Mouse (Mus musculus) right cerebral cortex, postnatal 10 days (tissue): ENCODE measurements at regions not wholly inside any gene's neighbourhood (a gene's known extent, or its start where the extent isn't known, plus 50 kb on each side); places are given as distances from the start of the nearest gene placed in this dataset.

Source experiments
- DNase-seq, 2 experiments: peaks; one replicate each; pipeline ENCODE4 v3.0.0; 2021; ENCODE audit warnings: low spot score in 2 of 2

DNA sequence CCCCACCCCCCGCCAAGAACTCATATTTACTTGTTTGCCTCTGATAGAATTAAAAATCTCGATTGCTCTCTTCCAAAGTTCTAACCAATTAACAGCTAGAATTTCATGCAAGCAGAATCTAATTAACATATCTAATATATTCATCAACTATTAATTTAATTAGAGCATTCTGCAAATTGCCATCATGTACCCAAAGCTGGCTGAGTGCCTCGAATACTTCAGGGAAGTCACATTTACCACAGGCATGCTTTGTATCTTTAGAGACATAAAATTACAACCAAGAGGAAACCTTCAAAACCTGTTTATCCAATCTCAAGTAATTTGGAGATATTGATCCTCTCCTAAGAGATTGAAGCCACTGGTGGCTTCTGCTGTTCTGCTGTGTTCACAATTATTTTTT is 401.6 kb upstream of the Nmur2 start:
- no peak for DNase-seq

DNA sequence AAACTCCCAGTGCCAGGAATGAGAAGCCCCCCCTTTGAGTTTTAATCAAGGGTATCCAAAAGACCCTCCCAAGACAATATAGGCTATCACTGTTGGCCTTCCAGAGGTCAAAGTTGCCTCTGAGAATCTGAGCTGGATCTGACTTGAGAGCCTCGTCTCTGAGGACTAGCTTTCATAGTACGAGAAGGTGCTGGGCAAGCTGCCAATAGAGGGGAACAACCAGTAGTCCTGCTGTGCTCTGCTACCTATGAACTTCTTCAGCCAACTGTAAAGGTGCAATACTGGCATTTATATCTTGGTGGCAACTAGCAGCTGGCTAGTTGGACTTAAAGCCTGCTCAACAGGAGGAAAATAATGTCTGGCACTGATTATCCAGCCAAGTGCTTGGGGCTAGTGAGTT is 400.3 kb upstream of the Nmur2 start:
- DNase-seq, result peak in 1 of 2 experiments; percentile 18

DNA sequence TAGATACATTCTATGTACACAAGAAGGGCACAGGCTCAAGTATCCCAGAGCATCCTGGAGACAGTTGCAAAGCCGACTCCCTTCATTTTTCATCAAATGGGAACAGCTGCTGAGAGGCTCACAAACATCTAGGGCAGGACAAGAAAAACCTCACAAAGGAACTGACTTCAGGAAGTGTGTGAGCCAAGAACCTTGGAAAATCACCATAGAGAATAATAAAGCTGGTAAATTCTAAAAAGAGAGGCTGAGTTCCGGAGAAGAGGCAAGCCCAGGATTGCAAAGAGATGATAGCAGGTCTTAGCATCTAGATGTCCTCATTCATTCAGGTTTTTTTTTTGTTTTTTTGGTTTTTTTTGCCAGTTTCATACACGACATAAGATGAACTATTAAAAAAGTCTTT is 390.3 kb upstream of the Nmur2 start:
- no peak for DNase-seq

- DNase-seq, result no peak
Observed at GRCm38 (mm10) chr11:56384761-56385160, 344.0 kb upstream of the Nmur2 start.

DNA sequence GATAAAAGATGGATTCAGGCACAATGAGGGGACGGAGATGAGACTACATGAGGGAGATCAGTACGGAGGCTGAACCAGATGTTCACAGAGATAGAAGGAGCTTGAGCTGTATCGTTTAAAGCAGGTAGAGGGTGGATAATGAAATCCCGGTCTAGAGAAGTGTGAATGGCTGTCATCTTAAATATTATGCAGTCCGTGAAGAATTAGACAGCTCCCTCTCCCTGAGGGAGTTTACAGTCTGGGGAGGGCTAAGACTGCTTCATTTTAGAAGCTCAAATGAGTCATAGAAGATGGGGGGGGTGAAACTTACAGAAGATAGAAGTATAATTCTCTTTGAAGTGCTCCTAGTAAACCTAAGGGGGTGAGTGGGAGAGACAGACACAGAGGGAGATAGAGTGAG is 336.7 kb upstream of the Nmur2 start:
- no peak for DNase-seq

DNA sequence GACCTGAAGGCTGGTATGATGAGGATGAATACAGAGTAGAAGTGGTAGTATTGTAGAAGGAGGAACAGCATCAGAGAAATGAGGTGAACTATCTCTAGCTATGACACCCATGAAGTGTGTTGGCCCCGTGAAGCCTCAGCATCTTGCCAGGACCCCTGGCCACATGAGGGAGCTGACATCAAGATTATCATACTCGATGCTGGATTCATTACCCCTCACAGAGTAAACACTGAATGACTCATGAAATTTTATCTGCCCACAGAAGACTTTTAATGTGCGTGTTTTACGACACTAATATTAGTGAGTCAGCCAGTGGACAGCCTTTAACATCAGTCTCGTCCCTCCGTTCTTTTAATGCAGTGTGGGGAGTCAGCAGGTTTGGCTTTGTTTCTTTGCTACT is 333.5 kb upstream of the Nmur2 start:
- DNase-seq, result no peak

DNA sequence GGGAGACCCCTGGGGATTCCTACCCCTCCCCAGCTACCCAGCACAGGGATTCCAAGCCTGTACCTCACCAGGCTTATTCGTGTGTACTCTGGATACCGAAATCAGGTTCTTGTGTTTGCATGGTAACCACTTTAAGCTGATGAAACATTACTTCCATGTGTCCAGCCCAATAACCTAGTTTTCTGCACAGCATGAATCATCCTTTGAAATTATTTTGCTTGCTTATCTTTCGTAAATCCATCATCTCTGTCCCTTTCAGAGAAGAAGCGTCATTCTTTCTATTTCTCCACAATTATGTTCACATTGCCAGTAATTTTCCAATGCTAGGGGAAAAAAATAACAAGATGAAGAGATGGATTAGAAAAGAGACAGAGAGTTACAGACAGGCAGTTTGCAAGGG is 332.8 kb upstream of the Nmur2 start:
- no peak for DNase-seq

DNA sequence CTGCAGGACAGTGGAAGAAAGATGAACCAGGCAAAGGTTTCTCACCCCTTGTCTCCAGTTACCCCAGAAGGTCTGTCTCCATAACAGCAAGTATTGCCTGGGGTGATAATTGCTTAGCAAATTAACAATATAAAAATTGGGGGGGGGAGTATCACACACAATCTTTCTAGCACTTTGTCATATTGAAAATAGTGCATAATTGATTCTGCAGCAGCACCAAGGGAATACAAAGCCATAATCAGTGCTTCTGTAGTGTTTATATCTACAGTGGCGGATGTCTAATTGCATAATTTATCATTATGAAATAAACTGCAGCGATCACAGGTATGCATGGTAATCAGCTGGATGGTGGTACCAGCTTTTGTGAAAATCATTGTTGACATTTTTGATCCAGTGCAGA is 316.9 kb upstream of the Nmur2 start:
- no peak for DNase-seq

DNA sequence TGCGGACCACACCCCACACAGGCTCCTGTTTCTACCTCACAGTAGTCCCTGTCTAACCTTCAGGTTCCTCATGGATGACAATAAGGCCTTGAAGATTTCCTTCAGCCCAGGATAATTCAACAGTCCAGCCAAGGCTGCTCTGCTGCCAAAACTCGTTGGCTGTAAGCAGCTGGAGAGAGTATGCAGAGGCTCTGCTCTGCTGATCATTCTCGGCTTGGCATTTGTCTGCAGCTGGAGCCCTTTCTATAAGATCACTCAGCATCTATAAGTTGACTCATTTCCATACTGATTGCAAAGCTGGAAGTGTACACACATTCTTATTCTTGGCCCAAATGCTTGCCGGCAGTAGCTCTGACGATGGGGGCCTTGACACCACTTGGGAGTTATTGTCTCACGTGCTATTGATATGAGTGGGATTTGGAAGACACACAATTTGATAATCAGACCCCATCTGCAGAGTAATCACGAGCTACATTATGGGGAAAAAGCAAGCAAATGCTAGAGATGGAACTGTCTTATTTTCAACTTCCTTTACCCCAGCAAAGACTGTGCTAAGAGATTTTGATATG is 311.1 kb upstream of the Nmur2 start:
- peak; percentile 30 to 42 for DNase-seq

- no peak for DNase-seq
Observed at GRCm38 (mm10) chr11:56351231-56351630, 310.4 kb upstream of the Nmur2 start.

DNA sequence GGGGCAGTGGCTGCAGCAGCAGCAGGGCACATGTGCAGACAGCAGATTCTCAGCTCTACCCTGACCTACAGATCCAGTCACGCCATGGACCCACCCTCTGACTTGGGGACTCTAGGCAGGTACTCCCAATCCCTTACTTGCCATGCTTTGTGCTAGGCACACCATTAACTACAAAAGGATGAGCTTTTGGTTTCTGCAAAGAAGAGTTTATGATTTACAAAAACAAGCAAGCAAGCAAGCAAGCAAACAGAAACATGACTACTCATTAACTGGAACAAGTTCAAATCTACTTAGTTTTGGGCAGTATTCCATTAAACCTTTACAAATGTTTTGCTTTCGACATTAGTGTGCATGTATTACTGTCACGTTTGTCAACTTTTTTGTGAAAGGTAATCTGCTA is 309.0 kb upstream of the Nmur2 start:
- no peak for DNase-seq

GRCm38 (mm10) chr11:56348408-56348807 is 307.6 kb upstream of the Nmur2 start:
- peak; percentile 54 to 56 for DNase-seq

- no peak for DNase-seq
Observed at GRCm38 (mm10) chr11:56343083-56343482, 302.3 kb upstream of the Nmur2 start.

- DNase-seq, result no peak
Observed at GRCm38 (mm10) chr11:56341731-56342130, 300.9 kb upstream of the Nmur2 start.

DNA sequence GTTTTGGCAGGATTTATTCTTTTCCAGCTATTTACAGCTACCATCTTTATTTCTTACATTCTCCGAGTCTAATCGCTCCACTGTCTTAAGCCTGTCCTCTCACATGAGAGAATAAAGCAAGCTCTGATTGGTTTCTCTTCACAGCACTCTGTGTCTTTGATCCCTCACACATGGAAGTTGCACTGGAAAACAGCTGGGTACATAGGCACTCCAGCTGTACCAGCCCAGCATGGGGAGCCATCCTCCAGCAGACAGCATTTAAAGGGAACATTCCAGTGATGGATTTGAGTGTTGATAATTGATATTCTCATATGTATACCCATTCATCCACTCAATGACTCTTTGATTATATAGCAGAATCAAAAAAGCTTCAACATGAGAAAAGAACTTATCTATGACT is 300.2 kb upstream of the Nmur2 start:
- no peak for DNase-seq

GRCm38 (mm10) chr11:56338511-56338910 is 297.7 kb upstream of the Nmur2 start:
- no peak for DNase-seq

GRCm38 (mm10) chr11:56335937-56336336 is 295.1 kb upstream of the Nmur2 start:
- no peak for DNase-seq

- no peak for DNase-seq
Observed at GRCm38 (mm10) chr11:56320293-56320692, 279.5 kb upstream of the Nmur2 start.

DNA sequence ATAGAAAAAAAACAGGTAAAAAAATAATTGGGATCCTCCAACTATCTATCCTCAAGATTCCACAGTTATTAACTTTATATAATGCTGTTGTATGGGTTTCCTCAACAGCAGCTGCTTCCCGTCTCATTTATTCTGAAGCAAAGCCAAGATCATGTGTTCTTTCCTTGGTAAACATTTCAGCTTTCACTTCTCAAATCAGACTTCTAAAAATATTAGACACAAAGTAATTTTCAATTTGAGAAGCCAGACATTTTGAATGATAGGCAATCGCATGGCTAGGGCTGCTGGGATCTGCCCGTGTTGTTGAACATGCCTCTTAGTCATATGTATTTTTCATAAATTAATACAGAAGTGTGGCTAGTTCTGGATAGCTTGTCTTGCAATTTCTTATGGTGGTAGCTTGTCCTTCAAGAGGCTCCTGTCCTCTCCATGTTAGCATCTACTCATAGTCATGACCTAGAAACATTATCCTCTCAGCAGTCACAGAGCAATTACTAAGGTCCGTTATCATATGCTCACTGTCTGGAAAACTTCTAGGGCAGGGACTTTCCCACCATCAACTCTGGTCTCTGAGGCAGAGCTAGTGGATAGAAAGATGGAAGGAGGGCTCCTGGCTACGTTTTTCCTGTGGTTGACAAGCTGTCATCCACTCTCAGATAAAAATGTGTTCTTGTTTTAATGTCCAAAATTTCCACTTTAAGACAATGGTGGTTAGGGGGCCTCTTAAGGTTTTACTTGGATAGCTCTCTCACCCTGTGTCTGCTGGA is 274.6 kb upstream of the Nmur2 start:
- no peak for DNase-seq

DNA sequence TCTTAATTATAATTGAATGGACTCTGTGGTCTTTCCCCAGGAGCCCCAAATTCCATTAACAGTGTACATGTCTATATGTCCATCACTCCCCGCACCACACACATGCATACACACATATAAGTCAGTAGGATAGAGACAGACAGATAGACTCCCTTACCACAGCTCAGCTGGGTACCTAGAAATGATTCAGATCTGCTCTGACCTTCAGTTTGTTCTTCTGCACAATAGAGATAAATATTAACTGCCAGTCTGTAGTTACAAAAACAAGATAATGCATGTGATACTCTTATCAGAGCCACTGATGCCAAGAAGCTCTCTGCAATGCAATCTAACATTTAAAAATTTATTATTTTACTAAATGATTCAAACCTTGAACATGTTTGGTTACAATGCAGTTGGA is 268.7 kb upstream of the Nmur2 start:
- DNase-seq, result no peak

DNA sequence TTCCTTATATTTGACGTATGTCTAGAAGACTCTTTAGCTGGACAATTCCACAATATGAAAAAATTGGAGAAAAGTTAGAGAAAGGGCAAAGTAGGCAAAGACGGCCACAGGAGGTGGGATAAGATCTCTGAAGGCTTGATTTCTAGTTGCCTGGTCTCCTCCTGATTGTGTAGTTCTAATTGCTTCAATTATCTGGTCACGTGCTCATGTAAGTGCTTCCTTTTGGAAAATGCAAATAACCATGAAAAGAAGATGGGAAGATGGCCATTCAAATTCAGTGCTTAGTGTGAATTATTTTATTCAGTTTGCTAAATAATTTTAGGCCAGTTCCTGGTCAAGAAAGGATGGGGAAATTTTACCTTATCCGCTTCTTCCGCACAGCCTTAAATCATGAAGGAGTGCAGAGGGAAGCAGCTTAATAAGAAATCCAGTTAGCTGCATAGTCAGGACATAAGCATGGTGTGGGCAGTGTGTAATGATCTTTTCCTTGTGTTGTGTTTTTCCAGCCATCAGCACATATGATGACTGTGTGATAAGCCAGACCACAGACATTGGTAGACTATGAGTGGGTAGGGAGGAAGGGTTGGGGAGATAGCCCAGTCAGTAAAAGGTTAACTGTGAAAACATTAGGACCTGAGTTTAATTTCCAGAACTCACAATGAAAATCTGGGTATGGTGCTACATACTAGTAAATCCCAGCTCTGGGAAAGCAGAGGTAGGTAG is 267.7 kb upstream of the Nmur2 start:
- DNase-seq, result no peak

DNA sequence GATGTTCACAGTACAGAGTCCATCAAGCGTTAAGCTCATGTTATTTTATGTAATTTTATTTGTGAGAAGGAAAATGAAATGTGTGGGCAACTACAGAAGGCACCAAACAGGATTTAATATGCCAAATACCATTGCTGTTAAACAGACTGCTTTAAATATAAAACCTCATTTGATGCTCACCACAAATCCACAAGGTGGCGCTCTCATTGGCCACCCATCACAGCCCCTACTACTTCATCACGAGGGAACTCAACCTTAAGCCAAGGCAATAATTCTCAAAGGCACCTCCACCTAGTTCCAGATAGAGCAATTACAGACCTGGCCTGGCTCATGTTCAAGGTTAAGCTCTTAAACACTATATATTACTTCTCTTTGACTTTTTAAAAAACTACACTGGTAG is 266.2 kb upstream of the Nmur2 start:
- DNase-seq, result no peak
